Mouse (Mus musculus) left cerebral cortex, postnatal 14 days (tissue): Measurements from ENCODE around the gene Cyb5d1. TPM values are rescaled to one million over a fixed set of nuclear protein-coding genes. Genes with fewer than 3 reads are reported as not detected.
"Not testable (repeated sequence)": the region's sequence is repeated elsewhere in the genome, so short reads cannot be mapped to it uniquely, and the experiment has no call there.

Experiments used
- DNase-seq, 2 experiments: peaks; one replicate each; pipeline ENCODE4 v3.0.0; 2021 to 2022; ENCODE audit warnings: low spot score in 2 of 2, mixed read lengths in 1 of 2
- intact Hi-C: fragments of 180-260 bp; cut with DNase I; formaldehyde crosslinking; loops from one replicate; pipeline ENCODE4 v1.15.1; 2025
- total RNA-seq, 2 experiments: library from RNA; stranded (reverse); gene quantifications; 2 replicates each; pipeline ENCODE4 v1.2.3; 2021

The Cyb5d1 gene
- total RNA-seq, 2 experiments from 2014 or later = 36.8 to 42.0 TPM

DNA sequence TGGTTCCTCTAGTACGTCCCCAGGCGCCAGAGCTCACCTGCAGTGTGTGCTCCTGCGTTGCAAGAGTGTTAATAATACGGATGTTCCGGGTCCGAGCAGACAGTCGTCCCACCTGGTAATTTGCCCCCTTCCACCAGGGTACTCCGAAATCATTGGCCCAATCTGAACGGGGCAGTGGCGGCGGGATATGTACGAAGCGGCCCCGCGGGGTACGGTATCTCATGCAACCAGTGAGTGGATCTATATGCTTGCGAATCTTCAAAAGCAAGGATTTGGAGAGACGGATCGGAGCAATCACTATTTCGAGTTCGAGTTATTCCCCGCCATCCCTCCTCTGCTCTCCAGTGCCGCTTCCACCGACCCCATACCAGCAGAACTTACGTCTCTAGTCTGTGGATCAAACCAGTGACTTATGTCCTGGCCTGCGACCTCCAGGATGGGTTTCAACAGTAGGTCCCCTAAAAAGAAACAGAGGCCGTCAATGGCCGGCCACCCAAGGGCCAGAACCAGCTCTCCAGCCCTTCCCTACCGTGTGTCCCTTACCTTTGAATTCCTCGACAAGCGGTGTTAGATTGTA lies 752 bp downstream of the Cyb5d1 start:
- DNase-seq = not testable (repeated sequence)
- intact Hi-C loops = loop anchor here (5.0 kb wide), 2 partner anchors 38 to 137 kb away; no protein-coding TSS in a partner anchor

DNA sequence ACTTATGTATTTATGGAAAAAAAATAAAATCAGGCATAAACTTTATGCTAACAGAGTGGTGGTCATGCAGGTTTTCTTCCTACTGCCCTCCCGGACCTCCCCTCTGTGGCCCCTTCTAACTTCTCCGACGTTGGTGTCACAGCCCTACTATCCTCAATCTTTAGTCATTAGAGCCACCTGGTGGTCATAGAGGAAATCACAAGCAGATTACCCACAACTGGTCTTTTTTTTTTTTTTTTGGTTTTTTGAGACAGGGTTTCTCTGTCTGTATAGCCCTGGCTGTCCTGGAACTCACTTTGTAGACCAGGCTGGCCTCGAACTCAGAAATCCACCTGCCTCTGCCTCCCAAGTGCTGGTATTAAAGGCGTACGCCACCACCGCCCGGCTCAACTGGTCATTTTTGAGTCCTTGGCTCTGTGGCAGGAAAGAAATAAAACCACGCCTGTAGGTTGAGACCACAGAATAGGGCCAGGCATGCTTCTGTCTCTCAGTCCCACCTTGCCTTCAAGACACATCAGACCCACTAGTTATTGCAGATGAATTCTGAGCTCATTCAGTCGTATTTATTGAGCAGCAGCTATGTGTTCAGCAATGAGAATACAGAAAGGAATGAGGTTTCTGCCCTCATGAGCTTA lies 4.9 kb downstream of the Cyb5d1 start:
- DNase-seq = peak; percentile 87
- intact Hi-C loops = loop anchor here (2.0 to 5.0 kb wide), 2 partner anchors 122 to 133 kb away; no protein-coding TSS in a partner anchor

DNA sequence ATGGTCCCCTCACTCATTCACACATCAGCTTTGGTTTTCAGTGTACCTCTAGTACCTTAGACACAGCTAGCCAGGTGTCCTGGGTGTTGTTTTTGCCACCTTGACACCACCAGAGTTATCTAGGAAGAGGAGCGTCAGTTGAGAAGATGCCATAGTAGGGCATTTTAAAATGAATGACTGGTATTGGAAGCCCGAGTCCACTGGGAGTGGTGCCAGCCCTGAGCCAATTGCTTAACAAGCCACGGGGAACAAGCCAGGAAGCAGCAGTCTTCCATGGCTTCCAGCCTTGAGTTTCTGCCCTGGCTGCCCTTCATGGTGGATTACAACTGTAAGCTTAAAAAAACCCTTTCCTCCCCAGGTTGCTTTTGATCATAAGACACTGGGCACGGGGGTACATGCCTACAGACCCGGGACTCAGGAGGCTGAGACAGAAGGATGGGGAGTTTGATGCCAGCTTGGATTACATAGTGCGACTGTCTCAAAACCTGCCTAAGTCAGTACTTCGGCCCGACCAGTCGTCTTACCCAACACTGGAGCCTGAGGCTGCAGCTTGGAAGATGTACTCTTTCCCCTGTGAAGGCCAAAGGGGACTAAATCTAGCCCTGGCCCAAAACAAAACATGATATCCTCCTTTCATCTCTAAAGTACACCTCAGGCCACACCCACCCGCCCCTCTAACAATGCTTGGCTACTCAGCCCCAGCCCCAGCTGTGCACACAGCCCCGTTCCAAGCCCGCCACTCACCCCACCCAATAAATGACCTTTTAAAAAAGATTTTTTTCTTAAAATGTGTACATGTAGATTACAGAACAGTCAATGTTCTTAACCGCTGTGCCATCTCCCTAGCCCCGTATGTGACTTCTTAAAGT lies 5.7 kb downstream of the Cyb5d1 start:
- intact Hi-C loops = loop anchor here (2.0 to 5.0 kb wide), 2 partner anchors 121 to 132 kb away; no protein-coding TSS in a partner anchor
- DNase-seq = peak in 1 of 2 experiments; percentile 61

DNA sequence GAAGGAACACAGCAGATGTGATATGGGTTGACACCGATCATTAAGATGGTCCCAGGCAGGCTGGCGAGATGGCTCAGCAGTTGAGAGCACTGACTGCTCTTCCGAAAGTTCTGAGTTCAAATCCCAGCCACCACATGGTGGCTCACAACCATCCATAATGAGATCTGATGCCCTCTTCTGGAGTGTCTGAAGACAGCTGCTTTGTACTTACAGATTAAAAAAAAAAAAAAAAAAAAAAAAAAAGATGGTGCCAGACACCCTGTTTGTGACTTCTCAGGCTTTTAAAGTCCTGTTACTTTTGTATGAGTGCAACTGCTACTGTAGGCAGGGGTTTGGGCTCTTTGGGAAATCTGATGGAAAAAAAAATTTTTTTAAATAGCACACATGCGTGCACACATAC lies 6.8 kb downstream of the Cyb5d1 start:
- intact Hi-C loops = no loop called here
- no peak for DNase-seq

DNA sequence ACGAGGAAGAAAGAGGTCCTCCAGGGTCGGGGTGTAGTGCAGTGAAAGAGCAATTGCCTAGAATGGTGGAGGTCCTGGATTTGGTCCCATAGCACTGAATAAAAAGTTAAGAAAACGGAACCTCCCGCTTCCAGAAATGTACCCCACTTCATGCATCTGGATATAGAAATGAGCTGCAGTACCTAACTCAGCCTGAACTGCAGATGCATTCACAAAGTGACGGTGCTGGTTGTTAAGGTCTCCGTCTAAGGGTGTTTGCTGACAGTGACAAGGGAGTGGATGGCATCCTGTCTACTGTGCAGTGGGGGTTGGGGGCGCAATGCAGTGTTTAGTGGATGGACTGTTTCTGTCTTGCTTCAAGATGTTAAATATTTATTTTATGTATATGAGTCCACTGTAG lies 8.7 kb downstream of the Cyb5d1 start:
- intact Hi-C loops = no loop called here
- no peak for DNase-seq

DNA sequence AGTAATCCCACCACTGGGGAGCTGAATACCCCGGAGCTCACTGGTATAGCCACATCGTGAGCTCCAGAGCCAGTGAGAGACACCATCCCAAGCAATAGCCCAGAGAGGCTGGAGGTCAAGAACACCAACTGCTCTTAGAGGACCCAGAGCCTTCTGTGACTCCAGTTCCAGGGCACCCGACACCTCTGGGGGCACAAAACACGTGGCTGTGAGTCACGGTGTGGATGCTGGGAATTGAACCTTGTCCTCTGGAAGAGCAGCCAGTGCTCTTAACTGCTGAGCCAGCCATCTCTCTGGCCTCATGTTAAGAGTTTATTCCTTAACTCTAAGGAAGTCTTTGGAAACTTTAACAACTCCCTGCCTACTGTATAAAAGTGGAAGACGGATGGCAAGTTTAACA lies 10.5 kb downstream of the Cyb5d1 start:
- no peak for DNase-seq
- intact Hi-C loops = no loop called here

DNA sequence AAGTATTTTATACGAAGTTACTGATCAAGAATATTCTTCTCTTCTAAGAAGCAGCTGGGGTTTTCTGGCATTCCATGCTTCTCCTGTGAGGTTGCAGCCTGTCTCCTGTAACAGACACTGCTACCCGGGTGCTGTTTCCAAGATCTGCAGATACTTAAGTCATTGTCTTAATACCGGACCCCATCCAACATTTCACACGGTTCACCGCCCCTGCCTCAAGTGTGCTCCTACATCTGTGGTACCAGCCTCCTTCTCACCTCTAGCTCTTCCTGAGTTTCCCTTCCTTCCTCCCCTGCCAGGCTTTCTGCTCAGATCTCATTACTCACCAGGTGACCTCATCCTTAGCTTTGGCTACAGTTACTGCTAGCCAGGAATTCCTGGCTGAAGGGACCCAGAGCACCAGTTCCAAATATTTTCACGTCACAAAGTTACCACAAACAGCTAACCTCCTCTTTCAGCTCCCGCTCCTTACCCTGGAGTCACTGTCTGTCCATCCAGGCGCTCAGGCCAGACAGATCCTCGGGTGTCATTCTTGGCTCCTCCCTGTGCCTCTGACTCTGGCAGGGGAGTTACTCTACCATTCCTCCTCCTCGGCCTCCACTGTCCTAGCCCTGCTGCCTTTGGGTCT lies 12.8 kb downstream of the Cyb5d1 start:
- DNase-seq = no peak
- intact Hi-C loops = no loop called here

DNA sequence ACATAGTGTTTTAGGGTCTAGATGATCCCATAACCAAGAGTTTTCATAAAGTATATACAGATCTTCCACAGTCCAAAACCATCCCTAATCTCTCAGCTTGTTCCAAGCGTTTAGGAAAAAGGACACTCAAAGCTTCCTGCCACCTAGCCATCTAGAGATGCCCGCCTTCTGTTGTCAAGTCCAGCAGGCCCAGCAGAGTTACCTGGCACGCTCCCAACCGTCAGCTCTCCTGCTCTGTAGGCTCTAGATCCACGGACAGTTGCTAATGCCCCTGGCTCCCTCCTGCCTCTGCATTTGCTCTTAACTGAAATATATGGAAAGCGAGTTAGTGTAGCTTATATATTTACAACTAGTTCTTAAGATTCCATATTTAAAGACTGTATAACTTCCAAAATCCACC lies 14.1 kb downstream of the Cyb5d1 start:
- DNase-seq = no peak
- intact Hi-C loops = no loop called here

DNA sequence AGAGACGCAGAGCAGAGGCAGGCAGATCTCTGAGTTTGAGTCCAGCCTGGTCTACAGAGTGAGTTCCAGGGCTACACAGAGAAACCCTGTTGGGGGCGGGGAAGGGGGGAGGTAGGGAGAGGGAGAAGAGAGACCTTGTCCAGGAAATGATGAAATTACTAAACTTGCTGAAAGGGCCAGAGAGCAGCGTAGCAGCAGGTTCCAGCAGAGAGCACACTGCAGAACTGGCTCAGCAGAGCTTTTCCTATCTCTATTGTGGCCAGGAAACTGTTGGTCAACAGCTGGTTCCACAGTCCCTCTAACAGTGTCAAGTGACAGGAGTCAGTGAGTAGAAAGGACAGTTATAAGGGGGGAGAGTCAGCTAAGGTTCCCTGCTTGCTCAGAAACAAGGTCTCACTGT lies 15.8 kb downstream of the Cyb5d1 start:
- no peak for DNase-seq
- intact Hi-C loops = no loop called here

DNA sequence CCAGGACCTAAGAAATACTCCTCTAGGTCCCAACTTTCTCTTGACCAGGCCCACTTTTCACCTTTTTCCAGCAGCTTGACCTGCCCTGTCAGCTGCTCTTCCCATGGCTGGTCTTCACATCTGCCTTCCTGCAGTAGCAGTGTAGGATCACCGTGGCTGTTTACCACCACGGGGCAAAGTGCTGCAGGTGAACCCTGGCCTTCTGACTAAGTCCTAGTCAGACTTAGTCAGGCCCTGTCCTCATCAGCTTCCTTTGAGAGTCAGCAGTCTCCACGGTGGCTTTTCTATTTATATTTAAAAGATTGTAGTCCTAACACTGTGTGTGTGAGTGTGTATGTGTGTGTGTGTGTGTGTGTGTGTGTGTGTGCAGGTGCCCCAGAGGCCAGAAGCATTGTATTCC lies 17.7 kb downstream of the Cyb5d1 start:
- intact Hi-C loops = no loop called here
- no peak for DNase-seq

DNA sequence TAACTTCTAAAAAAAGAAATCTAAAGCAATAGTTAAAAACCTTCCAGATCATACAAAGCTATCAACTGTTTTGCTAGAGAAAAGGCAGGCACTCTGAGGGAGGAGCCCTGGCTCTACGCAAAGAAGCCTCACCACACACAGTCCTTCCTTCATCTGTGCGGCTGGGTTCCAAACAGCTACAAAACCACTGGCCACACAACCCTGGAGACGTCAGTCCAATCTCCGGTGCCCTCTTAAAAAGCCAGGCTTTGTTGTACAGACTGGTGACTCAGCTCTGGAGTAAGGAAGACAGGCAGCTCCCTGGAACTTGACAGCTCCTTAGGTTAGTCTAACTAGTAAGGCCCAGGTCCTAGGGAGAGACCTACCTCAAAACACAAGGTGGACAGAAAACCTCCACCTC lies 19.8 kb downstream of the Cyb5d1 start:
- intact Hi-C loops = no loop called here
- no peak for DNase-seq

DNA sequence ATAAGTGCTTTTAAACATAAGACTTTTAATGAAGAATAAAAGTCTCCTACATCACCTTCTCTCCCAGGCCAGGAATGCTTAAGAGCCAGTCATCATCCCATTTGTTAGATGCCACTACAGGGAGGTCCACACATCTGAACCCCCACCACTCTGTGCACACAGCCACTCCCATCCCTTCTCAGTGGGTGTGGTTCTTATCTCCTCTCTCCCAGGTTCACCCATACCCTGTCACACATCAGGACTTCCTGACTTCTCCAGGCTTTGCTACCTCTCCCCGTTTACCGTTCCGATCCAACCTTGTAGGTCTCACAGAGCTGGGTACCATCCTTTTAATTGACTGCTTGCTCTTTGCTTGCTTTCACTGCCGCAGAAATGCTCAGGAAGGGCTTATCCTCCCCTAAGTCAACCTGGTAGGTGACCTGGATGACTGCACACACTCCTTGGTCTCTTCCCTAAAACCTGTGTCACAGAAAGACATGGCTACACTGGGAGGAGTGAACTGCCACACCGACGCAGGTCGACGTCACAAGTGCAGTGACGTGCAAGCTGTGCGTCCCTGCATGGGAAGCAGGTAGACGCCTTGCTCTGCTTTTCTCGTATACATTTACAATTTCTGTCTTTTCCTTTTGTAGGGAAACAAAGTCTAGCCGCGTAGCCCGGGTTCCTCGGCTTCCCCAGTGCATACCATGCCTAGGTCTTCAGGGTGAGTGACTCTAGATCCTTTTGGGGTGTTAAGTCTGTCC lies 22.0 kb downstream of the Cyb5d1 start:
- intact Hi-C loops = no loop called here
- DNase-seq = no peak

DNA sequence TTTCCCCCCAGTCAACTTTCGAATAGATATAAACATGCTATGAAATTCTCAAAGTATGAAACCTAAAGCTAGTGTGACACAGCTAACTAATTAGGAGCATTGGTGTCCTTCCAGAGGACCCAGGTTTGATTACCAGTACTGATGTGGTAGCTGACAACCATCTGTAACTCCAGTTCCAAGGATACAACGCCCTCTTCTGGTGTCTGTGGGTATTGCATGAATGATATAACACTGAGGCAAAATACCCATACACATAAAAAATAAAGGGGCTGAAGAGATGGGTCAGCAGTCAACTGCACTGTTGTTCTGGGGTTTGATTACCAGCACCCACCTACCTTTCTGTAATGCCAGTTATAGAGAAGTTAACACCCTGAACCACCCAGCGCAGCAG lies 22.7 kb downstream of the Cyb5d1 start:
- intact Hi-C loops = no loop called here
- DNase-seq = no peak

DNA sequence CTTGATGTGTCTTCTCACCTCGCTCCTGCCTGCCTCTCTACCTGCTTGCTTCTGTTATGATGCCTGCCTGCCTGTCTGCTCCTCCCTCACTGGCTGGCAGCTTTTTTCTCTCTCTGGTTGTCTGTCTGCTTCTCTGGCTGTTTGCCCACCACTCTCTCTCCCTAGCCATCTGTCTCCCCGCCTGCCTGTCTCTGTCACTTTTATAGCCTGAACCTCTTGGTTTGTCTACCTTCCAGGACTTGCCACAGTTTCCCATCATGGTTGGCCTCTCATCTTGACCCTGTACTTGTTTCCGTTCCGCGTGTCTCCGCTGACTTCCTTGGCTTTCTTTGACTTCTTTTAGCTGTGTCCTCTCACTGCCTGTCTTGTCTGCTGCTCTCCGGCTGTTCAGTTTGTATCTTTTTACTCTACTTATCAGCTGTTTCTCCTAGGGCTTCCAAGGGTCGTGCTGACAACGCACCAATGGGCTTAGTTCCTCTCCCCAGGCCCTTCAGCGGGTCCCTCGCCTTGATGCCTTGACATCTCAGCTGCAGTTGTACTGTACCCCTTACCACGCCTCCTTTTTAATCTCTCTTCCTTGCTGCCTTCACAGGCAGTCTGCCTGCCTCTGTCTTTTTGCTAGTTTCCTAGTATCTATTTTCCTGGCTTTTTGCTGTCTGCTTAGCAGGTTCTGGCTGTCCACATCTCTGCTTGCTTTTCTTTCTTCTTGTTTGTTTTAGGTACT lies 23.2 kb downstream of the Cyb5d1 start:
- DNase-seq = peak; percentile 66 to 71
- intact Hi-C loops = no loop called here

DNA sequence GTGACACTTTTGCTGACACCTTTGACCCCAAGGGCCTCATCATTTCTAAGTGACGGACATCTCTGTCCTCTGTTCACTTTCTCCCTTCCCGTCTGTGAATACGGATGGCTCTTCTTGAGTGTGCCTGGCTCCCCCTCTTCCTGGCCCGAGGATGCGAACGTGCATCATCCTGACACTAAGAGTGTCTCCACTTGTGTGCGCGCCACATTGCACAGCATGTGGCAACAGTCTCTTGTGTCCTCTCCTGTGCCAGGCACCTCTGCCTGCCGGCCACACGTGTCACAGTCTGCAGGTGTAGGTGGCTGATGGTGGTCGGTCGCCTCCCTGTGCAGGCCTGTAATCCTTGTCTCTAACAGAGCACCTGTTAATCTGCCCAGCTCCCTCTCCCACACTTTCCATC lies 23.8 kb downstream of the Cyb5d1 start:
- no peak for DNase-seq
- intact Hi-C loops = no loop called here

DNA sequence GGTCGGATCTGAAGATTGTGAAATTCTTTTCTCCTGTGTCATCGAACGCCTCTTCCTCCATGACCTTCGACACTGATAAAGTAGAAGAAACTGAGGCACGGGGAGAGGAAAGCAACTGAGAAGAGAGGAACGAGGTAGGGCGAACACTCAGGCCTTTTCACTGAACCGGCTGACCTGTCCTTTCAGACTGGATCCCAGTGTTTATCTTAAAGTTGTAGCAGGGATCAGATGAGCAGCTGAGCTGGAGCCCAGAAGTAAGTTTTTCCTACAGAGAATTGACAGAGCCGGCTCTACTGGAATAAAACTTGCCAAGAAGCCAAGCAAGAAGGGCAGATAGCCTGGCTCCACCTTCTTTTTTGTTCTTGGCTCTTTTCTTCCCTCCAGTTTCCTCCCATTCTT lies 24.6 kb downstream of the Cyb5d1 start:
- DNase-seq = no peak
- intact Hi-C loops = no loop called here

DNA sequence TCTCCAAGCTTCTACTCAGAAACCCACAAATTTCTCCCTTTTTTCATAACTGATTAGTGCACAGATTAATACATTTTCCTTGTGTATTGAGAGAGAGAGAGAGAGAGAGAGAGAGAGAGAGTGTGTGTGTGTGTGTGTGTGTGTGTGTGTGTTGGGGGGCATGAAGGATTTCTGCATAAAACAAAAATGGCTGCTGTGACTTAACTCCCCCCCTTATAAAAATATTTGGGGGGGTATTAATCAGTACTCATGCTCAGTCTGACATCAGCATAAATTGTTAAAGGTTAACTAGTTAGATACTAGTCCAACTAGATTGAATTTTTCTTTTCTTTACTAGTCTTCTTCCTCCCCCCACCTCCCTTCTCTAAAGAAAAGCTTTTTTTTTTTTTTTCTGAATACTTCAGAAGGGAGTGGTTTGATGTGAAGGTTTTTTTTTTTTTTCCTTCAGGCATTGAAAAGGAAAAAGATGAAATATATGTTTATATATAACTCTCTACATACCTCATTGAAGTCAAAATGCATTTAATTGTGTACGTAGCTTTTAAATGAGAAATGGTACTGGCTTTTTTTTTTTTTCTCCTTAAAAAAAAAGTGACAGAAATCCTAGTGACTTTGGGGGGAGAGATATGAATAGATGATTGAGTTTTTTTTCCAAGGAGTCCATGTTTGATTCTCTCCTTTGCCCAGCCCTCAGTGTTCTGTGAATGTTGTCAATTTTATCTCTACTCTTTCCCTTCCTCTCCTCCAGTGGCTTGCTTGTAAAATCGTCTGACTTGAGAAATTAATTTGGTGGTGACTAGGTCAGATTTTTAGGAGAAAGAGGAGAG lies 25.2 kb downstream of the Cyb5d1 start:
- DNase-seq = no peak
- intact Hi-C loops = loop anchor here (5.0 kb wide), 2 partner anchors 43 to 248 kb away; partner anchors contain the start of genes 9130213A22Rik, Hes7 and Kcnab3
